Mouse (Mus musculus) kidney, postnatal 4 days (tissue): ENCODE measurements around the gene Tmem72.

Source experiments
- DNase-seq, 2 experiments: peaks; one replicate each; pipeline ENCODE4 v3.0.0; 2021; ENCODE audit warnings: mixed read lengths in 2 of 2

The Tmem72 gene

GRCm38 (mm10) chr6:116716666-116717065, at the start of gene Tmem72:
TSS of gene Tmem72 (minus strand) at chr6:116716913.
- peak; percentile 67 to 76 for DNase-seq

DNA sequence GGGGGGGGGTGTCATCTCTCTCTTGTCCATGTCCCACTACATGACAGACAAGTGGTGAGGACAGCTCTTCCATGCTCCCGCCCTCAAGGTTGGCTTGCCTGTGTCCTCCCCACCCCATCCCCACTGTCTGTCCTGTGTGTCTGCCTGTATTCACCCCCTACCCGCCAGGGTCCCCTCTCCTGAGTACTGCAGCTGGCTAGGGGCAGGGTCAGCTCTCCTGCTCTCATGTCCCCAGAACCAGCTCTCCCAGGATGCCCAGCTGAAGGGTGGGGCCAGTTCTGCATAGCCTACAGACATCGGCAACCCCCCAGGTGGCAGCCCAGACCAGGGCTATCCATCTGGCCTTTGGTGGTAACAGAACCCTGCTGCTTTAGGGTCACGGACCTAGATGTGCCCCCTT, 47.8 kb upstream of the Tmem72 start:
- DNase-seq = no peak

DNA sequence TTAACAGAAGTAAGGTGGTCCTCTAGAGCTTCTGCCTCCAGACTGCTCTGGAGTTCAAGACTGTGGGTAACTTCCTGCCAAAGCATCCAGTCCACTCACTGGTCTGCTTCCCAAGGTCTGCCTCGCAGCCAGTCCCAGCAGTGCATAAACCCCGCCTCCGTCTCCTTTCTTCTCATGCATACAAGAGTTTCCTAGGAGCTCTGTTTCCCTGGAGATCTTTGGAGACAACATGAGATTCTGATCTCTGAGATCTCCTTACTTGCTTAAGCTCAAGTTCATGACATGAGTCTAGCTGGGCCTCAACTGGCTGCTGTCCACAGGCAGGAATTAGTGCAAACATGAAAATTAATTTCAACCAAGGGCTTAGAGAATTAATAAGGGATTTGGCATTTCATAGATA, 45.6 kb upstream of the Tmem72 start:
- no peak for DNase-seq

DNA sequence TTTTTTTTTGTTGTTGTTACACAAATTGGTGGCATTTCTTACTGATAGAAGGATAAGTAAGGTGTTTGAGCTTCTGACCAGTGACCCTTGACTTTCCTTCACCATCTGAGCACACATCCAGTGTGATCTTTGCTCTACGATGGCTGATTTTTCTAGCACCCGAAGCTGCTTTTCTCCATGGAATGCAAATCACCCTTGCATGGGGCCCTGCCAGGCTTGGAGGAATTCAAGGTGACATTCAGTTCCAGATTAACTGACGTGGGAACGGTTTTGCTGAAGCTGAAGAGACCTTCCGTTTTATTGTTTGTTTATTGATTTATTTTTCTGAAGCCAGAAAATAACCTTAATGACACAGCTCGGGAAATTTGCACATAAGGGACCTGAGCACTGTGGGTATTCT, 43.5 kb upstream of the Tmem72 start:
- peak; percentile 30 to 35 for DNase-seq

GRCm38 (mm10) chr6:116756364-116756763, 39.7 kb upstream of the Tmem72 start:
- DNase-seq = no peak

DNA sequence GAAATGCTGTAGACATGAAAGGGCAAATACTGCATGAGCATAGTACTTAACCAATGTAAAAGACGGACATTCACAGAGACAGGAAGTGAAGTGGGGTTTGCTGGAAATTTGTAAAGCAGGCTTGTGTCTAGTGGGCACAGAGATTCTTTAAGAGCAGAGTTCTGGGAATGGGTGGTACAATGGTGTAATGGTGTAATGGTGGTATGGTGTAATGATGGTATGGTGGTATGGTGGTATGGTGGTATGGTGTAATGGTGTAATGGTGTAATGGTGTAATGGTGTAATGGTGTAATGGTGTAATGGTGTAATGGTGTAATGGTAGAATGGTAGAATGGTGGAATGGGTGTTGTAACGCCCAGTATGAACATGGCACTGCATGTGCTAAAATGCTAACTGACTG, 21.3 kb upstream of the Tmem72 start:
- DNase-seq = no peak

GRCm38 (mm10) chr6:116735361-116735760, 18.6 kb upstream of the Tmem72 start:
- DNase-seq = no peak

DNA sequence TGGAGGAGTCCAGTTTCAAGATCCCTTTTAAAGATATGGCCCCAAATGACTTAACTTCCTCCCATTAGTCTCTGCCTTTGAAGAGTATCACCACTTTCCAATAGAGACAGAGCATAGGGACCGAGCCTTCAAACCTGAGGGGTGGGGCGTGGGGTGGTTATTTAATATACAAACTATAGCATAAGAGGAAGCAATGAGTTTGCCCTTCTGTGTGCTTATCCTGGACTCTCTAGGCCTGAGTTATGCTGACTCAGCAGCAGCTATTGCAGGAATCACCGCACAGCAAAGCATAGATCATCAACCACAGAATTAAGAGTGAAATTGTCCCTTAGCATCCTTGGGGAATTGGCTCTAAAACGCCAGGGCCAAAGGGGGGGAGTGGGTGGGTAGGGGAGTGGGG, 16.9 kb upstream of the Tmem72 start:
- DNase-seq = no peak

DNA sequence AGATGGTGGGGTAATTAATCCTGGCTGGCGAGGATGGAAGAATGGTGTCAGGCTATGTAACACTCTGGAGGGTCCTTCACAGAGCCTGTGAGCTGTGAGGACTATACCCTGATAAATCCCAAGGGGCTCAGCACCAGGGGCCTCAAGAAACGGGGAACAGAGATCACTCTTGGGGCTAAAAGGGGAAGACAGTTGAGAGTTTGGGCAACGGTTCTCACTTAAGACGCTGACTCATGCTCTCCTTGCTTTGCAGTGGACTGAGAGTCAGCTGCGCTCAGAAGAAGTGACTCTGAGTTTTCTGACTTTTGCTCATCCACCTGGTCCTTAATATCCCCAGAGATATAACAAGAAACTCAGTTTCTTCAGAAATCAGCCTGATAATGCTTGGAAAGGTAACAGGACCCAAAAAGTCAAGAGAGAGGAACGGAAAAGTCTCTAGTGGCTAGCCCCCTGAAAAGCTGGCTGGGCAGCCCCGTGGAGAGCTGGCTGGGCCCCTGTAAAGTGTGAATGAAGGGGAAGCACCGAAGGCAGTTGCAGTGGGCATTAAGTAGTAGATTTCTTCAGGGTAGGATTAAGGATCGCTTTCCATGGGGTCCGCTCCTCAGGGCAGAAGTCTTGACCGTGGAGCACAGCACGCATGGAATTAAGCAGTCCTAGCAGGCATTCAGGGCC, 7.9 kb upstream of the Tmem72 start:
- no peak for DNase-seq

DNA sequence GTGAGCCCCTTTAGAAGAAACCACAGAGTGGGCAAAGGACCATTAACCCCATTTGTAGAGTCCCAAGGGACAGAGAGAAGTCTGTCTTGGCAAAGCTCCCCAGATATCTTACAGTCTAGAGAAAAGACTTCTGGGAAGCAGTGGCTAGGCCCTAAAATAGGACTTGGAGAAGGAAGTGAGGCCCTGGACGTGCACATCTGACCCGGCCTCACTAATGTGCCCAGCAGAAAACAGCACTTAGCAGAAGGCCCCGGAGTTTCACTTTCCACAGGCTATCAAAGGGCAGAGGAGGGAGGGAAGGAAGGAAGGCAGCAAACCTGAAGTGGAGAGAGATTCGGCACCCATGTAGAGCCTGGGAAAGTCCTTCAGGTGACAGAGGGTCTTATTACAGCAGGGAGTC, 2.2 kb upstream of the Tmem72 start:
- no peak for DNase-seq

- DNase-seq = no peak
Observed at GRCm38 (mm10) chr6:116718361-116718760, 1.6 kb upstream of the Tmem72 start.

DNA sequence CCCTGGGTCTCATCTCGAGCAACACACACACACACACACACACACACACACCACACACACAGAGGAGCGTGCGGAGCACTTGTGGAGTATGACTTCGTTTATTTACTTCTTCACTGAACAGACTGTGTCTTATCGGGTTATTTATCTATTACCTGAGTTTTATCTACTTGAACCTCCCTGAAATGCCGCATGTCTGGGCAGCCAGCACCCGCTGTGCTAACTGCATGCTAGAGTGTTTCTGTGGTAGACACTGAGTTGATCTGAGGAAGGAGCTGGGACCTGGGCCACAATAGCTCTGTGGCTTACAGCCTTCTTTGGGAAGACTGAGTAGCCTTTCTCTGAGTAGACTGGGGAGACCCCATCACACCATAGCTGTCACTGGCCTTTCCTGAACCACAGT, 1.1 kb upstream of the Tmem72 start:
- no peak for DNase-seq

- no peak for DNase-seq
Observed at GRCm38 (mm10) chr6:116715166-116715565, 1.5 kb downstream of the Tmem72 start.

DNA sequence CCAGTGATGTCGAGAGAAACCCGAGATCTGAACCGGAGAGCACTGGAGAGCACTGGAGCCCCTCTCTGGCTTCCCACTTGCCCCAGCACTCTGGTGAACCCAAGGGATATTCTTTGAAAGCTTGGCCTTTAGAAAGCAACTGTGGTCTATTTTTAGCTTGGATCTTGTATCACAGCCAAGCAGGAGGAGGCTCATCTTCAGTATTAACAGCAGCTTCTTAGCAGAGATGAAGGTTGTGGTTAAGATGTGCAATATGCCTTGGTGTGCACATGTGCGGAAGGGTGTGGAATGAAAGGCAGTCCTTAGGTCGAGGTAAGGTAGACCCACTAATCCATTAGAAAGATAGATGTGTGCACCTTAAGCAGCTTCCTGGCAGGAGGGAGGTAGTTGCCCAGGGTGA, 2.1 kb downstream of the Tmem72 start:
- DNase-seq = no peak

GRCm38 (mm10) chr6:116713966-116714365, 2.7 kb downstream of the Tmem72 start:
- DNase-seq = no peak

DNA sequence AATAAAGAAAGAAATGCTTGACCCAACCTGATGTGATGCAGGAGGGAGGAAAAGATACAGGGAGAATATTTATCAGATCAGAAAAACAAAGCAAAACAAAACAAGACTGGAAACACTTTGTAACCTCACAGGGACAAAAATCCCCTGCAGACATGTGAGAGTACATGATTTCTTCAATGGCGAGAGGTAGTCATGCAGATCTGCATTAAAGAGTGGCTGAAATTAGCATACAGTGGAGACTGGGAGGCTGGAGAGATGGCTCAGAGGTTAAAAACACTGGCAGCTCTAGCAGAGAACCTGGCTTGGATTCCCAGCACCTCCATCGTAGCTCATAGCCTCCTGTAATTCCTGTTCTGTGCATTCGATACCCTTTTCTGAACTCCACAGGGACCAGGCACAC, 4.2 kb downstream of the Tmem72 start:
- no peak for DNase-seq

- peak in 1 of 2 experiments; percentile 38 for DNase-seq
Observed at GRCm38 (mm10) chr6:116712062-116712461, 4.7 kb downstream of the Tmem72 start.

DNA sequence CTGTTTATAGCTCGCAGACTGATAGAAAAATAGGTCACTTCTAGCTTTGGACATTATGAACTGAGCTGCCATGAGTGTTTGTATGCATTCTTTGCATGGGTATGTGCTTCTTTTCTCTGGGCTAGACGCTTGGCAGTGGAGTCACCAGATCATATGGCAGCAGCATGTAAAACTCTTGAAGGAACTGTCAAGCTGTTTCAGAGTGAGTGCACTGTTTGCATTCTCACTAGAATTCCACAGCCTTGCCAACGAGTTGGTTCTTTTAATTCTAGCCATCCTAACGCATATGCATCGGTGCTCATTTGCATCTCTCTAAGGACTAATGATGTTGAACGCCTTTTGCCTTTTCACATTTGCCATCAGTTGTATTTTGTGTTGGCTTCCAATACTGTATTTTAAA, 12.4 kb downstream of the Tmem72 start:
- no peak for DNase-seq

GRCm38 (mm10) chr6:116700821-116701220, 15.9 kb downstream of the Tmem72 start:
- no peak for DNase-seq

DNA sequence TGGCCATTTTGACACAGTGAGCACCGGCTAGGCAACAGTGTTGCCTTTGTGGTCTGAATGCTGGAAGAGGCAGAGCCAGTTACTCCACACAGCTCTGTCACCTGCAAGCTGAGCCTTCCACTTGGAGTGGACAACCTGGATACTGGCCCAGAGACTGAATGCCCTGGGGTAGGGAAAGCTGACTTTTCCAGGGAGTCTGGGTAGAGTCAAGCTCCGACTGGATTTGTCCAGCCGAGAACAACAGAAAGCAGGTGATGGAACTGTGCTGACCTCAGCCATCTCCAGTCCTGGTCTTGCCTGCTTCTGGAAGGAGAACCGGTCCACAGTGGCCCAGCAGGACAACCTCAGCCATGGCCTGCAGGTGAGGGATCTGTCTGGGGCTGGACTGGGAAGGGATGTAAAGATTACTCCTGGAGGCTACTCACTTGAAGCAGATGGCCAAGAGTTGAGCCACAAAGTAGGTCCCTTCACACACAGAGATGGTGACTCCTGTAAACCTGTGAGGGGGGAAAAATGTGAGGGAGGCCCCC, 18.8 kb downstream of the Tmem72 start:
- no peak for DNase-seq

GRCm38 (mm10) chr6:116697413-116697812, 19.3 kb downstream of the Tmem72 start:
- no peak for DNase-seq

DNA sequence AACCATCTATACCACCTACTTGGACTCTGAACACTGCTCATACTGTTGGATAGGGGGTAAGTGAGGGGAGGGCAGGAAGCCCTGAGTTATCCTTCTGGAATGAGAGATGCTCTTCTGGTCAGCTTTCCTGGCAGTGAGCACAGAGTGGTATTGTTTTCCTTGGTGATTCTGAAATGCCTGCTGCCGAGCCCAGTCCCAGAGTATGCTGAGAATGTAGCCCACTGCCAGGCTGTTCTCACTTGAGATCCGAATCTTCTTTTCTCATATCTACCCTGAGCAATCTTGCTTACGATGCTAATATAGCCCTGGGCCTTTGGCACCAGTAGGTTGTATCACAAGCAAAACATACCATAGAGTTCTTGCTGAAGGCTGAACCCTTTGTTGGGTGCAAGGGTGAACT, 22.4 kb downstream of the Tmem72 start:
- DNase-seq = no peak

GRCm38 (mm10) chr6:116693639-116694038, 23.1 kb downstream of the Tmem72 start:
- DNase-seq = no peak

- peak; percentile 43 to 61 for DNase-seq
Observed at GRCm38 (mm10) chr6:116682317-116682716, 34.4 kb downstream of the Tmem72 start.
